Mouse (Mus musculus) telencephalon, adult 2 months (tissue): ENCODE results near the gene Ptgs1.
"Not testable (repeated sequence)": the region's sequence is repeated elsewhere in the genome, so short reads cannot be mapped to it uniquely, and the experiment has no call there.

ENCODE experiments used
- DNase-seq: peaks from one replicate; pipeline ENCODE4 v3.0.0-alpha.2; 2011; ENCODE audit warnings: low read depth, low spot score

Gene Ptgs1

DNA sequence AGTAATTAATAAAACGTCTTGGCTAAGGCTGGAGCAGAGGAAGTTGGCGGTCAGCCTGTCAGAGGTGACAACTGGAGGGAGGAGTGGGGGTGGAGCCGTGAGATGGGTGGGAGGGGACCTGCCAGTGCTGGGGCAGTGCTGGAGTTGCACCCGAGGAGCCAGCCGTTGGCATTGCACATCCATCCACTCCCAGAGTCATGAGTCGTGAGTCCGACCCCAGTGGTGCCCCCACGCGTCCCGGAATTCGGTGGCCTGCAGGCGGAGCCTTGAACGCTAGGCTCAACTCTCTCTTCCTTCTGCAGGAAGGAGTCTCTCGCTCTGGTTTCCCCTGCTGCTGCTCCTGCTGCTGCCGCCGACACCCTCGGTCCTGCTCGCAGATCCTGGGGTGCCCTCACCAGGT lies at the start of gene Ptgs1:
Ptgs1 (plus strand) TSS at position 61 of the 400 bp plus-strand sequence.
- no peak for DNase-seq

DNA sequence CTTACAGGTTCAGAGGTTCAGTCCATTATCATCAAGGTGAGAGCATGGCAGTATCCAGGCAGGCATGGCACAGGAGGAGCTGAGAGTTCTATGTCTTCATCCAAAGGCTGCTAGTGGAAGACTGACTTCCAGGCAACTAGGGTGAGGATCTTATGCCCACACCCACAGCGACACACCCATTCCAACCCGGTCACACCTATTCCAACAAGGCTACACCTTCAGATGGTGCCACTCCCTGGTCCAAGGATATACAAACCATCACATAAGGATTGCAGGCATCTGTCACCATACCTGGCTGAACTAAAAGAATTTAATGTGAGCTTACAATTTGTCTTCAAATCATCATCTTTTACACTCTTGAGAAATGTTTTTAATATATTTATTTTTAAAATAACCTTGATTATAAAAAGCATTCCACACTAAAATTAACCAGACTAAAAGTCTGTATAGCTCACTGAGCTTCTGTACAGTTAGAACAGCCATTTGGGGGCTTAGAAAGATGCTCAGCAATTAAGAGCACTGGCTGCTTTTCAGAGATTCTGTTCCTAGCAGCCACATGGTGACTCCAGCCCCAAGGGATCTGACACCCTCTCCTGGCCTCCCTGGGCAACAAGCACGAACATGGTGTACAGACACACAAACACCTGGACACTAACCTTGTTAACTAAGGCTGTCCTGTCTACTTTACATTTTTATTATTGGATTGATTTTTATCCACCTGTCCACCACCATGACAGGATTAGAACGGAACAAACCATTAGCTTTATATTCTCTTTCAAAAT lies 48.4 kb upstream of the Ptgs1 start:
- DNase-seq = not testable (repeated sequence)

DNA sequence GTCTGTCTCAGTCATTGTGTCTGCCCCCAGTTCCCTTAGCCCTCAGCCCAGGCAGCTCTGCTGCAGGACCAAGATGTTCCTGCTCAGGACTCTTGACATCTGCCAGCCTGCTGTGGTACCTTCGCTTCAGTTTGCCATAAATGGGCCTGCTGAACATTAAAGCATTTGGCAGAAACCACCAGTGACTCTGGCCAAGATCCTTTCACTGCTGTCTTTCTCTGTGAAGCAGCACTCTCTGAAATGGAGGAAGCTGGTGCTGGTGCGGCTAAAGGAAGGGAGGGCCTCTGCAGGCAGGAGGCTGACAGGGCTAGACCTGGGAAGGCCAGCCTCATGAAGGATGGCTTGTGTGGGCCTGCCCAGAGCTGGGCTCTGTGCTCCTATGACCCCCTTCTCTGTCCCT lies 46.9 kb upstream of the Ptgs1 start:
- no peak for DNase-seq

DNA sequence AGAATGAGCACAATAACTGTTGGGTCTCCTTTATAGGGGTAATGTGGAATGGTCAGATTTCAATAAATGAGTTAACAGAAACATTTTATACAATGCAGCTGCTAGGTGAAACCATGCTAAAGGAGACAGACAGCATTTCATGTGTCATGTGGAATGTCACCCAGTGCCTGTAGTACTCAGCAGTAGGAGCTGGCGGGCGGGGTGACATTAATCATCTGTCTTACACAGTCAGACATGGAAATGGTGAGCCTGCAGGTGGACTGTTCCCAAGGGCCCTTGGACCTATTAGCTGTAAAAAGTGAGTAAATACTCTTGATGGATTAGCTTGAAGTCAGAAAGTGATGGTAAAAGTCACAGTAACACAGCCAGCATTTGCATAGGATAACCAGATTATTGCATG lies 46.0 kb upstream of the Ptgs1 start:
- no peak for DNase-seq

GRCm38 (mm10) chr2:36184876-36185275 lies 45.4 kb upstream of the Ptgs1 start:
- no peak for DNase-seq

- DNase-seq = not testable (repeated sequence)
Observed at GRCm38 (mm10) chr2:36189200-36189599, 41.0 kb upstream of the Ptgs1 start.

GRCm38 (mm10) chr2:36191098-36191941 lies 38.9 kb upstream of the Ptgs1 start:
- no peak for DNase-seq

- no peak for DNase-seq
Observed at GRCm38 (mm10) chr2:36197021-36197420, 33.2 kb upstream of the Ptgs1 start.

GRCm38 (mm10) chr2:36197919-36198881 lies 32.0 kb upstream of the Ptgs1 start:
- DNase-seq = peak; percentile 84

DNA sequence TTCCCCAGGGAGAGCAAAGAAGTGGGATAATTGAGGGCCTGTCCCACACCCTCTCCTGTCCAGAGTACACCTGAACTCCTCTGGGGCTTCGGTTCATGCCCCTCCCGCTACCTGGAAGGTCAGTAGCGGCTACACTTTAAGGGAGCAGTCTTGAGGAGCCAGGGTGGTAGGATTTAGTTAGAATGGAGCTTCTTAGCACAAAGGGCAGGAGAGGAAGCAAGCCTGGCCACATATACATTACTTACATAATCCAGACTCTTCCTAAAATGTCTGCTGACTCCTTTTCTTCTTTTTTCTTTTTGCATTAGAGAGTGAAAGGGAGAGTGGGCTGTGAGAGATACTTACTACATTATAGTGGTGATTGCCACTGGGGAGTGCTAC lies 31.4 kb upstream of the Ptgs1 start:
- DNase-seq = no peak

- DNase-seq = no peak
Observed at GRCm38 (mm10) chr2:36200813-36201212, 29.4 kb upstream of the Ptgs1 start.

GRCm38 (mm10) chr2:36201756-36202610 lies 28.2 kb upstream of the Ptgs1 start:
- no peak for DNase-seq

DNA sequence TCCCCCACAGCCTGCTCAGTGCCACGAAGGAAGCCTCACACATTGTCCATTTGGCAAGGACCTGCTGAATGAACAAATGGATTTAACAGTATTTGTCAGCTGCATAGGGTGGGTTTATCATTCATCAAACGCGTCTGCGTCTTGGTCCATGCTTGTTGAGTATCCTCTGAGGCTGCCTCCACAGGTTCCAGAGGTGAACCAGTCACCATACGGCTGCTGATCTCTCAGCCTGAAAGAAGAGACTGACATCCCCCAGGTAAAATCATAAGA lies 27.7 kb upstream of the Ptgs1 start:
- no peak for DNase-seq

- no peak for DNase-seq
Observed at GRCm38 (mm10) chr2:36203011-36203825, 27.0 kb upstream of the Ptgs1 start.

- no peak for DNase-seq
Observed at GRCm38 (mm10) chr2:36204595-36204994, 25.6 kb upstream of the Ptgs1 start.

DNA sequence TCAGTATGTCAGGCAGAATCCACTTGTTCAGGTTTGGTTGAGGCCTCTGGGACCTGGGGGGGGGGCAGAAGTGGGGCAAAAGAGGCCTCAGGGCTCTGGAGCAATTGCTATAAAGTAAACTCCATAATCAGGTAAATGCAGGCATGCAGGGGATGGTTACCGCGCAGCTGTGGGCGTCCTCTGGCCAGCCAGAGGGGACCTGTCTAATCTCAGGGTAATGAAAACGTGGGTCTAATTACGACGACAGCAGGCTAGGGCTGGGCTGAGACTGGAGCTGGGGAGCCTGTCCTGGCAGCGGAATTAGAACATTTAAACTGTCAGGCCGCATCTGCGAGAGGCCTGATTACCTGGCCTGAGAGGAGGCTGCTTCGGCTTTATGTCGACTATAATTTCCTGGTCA lies 23.2 kb upstream of the Ptgs1 start:
- DNase-seq = no peak

- DNase-seq = no peak
Observed at GRCm38 (mm10) chr2:36210796-36211195, 19.4 kb upstream of the Ptgs1 start.

- DNase-seq = no peak
Observed at GRCm38 (mm10) chr2:36211785-36212184, 18.4 kb upstream of the Ptgs1 start.

DNA sequence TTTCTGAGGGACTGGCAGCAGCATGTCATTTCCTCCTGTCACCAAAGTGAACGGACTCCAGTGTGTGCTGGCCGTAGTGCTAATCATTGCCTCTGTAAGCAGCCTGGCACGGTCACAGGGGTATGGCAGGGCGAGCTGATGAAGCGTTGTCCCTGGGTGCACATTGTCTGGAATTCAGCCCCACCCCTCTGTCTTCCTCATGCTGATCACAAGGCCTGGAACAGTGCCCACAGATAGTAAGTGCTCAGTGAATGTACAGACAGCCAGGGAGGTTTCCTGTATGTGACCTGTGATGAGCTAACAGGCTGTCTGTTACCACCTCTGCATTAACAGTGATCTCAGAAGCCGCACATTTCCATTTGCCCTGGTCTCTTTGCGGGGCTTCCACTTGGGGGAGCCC lies 17.1 kb upstream of the Ptgs1 start:
- no peak for DNase-seq

DNA sequence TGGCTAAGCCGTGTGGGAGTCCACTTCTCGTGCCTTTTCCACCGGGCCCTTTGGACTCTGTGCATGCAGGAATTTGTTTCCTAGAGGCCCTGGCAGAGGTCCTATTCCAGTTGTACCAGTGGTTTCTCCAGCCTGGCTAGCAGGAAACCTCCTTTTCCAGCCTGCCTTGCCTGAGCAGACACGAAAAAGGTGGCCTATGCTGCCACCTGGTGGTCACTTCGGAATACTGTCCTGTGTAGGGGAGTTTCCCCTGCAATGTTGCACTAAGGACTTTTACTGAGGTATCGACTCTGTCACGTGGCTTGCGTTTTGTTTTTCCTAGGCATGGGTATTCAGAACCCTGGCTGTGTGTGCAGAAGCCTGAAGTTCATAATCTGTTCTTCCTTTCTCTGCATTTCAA lies 16.2 kb upstream of the Ptgs1 start:
- DNase-seq = peak; percentile 48
